Mouse (Mus musculus): ENCODE data around the gene Vipr1. TPM values are rescaled to one million over a fixed set of nuclear protein-coding genes. Genes with fewer than 3 reads are reported as not detected.

The Vipr1 gene
- polyA plus RNA-seq, 1 experiment from 2014 or later, result 0.36 TPM

- no peaks in the 10 kb centered on the region for H3K36me3 ChIP-seq (ENCODE audit: control insufficient read depth, insufficient read depth, low read length)
- H3K4me1 ChIP-seq (replicated peaks; ENCODE audit: control insufficient read depth, insufficient read depth, low read length), result peaks cover 13% of the 10 kb centered on the region
- peaks cover 17% of the 10 kb centered on the region for H3K27me3 ChIP-seq (ENCODE audit: control insufficient read depth, insufficient read depth, low read depth, low read length)
- no peak overlapping the region for H3K9ac ChIP-seq (ENCODE audit: low read length)
- no peaks in the 10 kb centered on the region for H3K9me3 ChIP-seq (ENCODE audit: control insufficient read depth, low read length)
- H3K4me2 ChIP-seq (ENCODE audit: low read depth, low read length), result no peak overlapping the region
- peak; percentile 8; the same call in 1 of the 2 replicates for ATAC-seq (ENCODE audit: low read depth)
- H3K4me3 ChIP-seq (ENCODE audit: low read length), result no peak overlapping the region
- H3K27ac ChIP-seq (ENCODE audit: low read length), result no peak overlapping the region
- WGBS, result 68% methylated on average over 11 of the region's 11 CpGs
Measured at GRCm38 (mm10) chr9:121667822-121668221, 25.3 kb downstream of the Vipr1 start.

GRCm38 (mm10) chr9:121669348-121669791 is 26.9 kb downstream of the Vipr1 start:
- ATAC-seq (ENCODE audit: low read depth), result peak; percentile 73
- peaks cover 13% of the 10 kb centered on the region for H3K4me1 ChIP-seq (replicated peaks; ENCODE audit: control insufficient read depth, insufficient read depth, low read length)
- peak overlapping the region; percentile 15 for H3K4me3 ChIP-seq (ENCODE audit: low read length)
- H3K9me3 ChIP-seq (ENCODE audit: control insufficient read depth, low read length), result no peaks in the 10 kb centered on the region
- no peak overlapping the region for H3K27ac ChIP-seq (ENCODE audit: low read length)
- under 1% methylated on average over 28 of the region's 28 CpGs for WGBS
- H3K9ac ChIP-seq (ENCODE audit: low read length), result peak overlapping the region; percentile 45
- H3K36me3 ChIP-seq (ENCODE audit: control insufficient read depth, insufficient read depth, low read length), result no peaks in the 10 kb centered on the region
- peaks cover 17% of the 10 kb centered on the region for H3K27me3 ChIP-seq (ENCODE audit: control insufficient read depth, insufficient read depth, low read depth, low read length)
- peak overlapping the region; percentile 44 for H3K4me2 ChIP-seq (ENCODE audit: low read depth, low read length)

DNA sequence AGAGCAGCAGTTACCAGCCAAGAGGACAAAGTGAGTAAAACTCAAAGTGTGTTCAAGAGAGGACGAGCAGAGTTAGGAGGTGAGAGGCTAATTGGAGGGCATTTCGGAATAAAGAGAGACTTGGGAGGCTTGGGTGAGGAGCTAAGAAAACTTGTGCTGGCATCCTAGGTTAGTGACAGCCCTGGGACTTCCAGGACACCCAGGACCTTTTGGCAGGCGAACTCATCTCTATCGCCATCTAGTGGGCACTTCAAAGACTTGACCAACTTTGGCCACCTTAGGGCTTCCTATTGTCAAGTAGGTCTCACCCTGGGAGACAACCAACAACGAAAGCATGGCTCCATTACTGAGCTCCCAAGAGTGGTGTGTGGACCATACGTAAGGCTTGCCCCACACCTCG is 28.8 kb downstream of the Vipr1 start:
- no peaks in the 10 kb centered on the region for H3K36me3 ChIP-seq (ENCODE audit: control insufficient read depth, insufficient read depth, low read length)
- no peak overlapping the region for H3K27ac ChIP-seq (ENCODE audit: low read length)
- H3K9me3 ChIP-seq (ENCODE audit: control insufficient read depth, low read length), result no peaks in the 10 kb centered on the region
- ATAC-seq (ENCODE audit: low read depth), result no peak
- 23% methylated on average over 7 of the region's 7 CpGs for WGBS
- no peak overlapping the region for H3K4me3 ChIP-seq (ENCODE audit: low read length)
- peaks cover 11% of the 10 kb centered on the region for H3K27me3 ChIP-seq (ENCODE audit: control insufficient read depth, insufficient read depth, low read depth, low read length)
- peaks cover 13% of the 10 kb centered on the region for H3K4me1 ChIP-seq (replicated peaks; ENCODE audit: control insufficient read depth, insufficient read depth, low read length)
- no peak overlapping the region for H3K9ac ChIP-seq (ENCODE audit: low read length)
- no peak overlapping the region for H3K4me2 ChIP-seq (ENCODE audit: low read depth, low read length)

- Histone ChIP-seq H3K27ac (ENCODE audit: low read length) (no peak overlapping the region), H3K36me3 (ENCODE audit: control insufficient read depth, insufficient read depth, low read length) (no peaks in the 10 kb centered on the region), H3K9me3 (ENCODE audit: control insufficient read depth, low read length) (no peaks in the 10 kb centered on the region), H3K4me3 (ENCODE audit: low read length) (no peak overlapping the region), H3K9ac (ENCODE audit: low read length) (no peak overlapping the region), H3K27me3 (ENCODE audit: control insufficient read depth, insufficient read depth, low read depth, low read length) (peaks cover 11% of the 10 kb centered on the region), H3K4me2 (ENCODE audit: low read depth, low read length) (no peak overlapping the region), H3K4me1 (replicated peaks; ENCODE audit: control insufficient read depth, insufficient read depth, low read length) (peaks cover 15% of the 10 kb centered on the region)
- ATAC-seq (ENCODE audit: low read depth), result peak; percentile 42
- WGBS, result 28% methylated on average over 5 of the region's 5 CpGs
Measured at GRCm38 (mm10) chr9:121672311-121672710, 29.8 kb downstream of the Vipr1 start.

DNA sequence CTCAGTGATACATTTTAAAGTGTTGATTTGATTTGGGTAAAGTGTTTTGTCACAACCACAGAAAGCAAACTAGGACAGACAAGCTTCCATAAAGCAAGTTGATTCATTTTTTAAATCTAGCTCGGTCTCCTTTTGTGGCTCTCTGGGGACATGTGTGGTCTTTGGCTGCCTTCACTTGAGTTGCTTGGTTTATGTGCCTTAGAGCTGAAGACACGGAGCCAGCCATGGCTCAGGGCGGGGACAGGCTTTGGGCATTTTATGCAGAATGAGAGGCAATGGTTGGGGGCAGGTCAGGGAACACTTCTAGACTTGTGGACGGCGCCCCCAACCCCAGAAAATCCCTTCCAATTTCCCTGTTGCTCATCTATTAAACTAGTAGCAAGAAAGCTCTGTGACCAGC is 31.2 kb downstream of the Vipr1 start:
- no peaks in the 10 kb centered on the region for H3K9me3 ChIP-seq (ENCODE audit: control insufficient read depth, low read length)
- no peak overlapping the region for H3K4me2 ChIP-seq (ENCODE audit: low read depth, low read length)
- no peak overlapping the region for H3K9ac ChIP-seq (ENCODE audit: low read length)
- no peaks in the 10 kb centered on the region for H3K36me3 ChIP-seq (ENCODE audit: control insufficient read depth, insufficient read depth, low read length)
- H3K27me3 ChIP-seq (ENCODE audit: control insufficient read depth, insufficient read depth, low read depth, low read length), result peaks cover 3% of the 10 kb centered on the region
- 85% methylated on average over 5 of the region's 5 CpGs for WGBS
- ATAC-seq (ENCODE audit: low read depth), result no peak
- H3K4me3 ChIP-seq (ENCODE audit: low read length), result no peak overlapping the region
- H3K27ac ChIP-seq (ENCODE audit: low read length), result no peak overlapping the region
- peaks cover 25% of the 10 kb centered on the region for H3K4me1 ChIP-seq (replicated peaks; ENCODE audit: control insufficient read depth, insufficient read depth, low read length)

DNA sequence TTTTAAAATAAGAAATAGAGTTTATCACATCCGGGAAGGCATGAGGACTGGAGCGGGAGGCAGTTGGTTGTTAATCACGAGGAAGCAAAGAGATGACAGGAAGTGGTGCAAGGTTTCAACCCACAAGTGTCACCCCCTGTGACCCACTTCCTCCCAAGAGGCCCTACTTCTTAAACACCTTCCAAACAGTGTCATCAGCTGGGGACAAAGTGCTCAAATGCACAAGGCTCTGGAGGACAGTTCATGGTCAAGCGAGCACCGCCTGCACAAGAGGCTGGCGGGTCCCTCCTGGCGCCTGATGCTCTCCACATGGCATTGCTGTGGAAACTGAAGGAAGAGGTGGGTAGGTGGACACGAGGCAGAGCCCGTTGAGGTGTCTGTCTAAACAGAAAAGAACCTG is 32.5 kb downstream of the Vipr1 start:
- Histone ChIP-seq H3K4me1 (replicated peaks; ENCODE audit: control insufficient read depth, insufficient read depth, low read length) (peaks cover 25% of the 10 kb centered on the region), H3K27ac (ENCODE audit: low read length) (no peak overlapping the region), H3K27me3 (ENCODE audit: control insufficient read depth, insufficient read depth, low read depth, low read length) (no peaks in the 10 kb centered on the region), H3K9ac (ENCODE audit: low read length) (no peak overlapping the region), H3K4me2 (ENCODE audit: low read depth, low read length) (no peak overlapping the region), H3K4me3 (ENCODE audit: low read length) (no peak overlapping the region), H3K36me3 (ENCODE audit: control insufficient read depth, insufficient read depth, low read length) (no peaks in the 10 kb centered on the region), H3K9me3 (ENCODE audit: control insufficient read depth, low read length) (no peaks in the 10 kb centered on the region)
- WGBS, result 72% methylated on average over 9 of the region's 9 CpGs
- no peak for ATAC-seq (ENCODE audit: low read depth)

DNA sequence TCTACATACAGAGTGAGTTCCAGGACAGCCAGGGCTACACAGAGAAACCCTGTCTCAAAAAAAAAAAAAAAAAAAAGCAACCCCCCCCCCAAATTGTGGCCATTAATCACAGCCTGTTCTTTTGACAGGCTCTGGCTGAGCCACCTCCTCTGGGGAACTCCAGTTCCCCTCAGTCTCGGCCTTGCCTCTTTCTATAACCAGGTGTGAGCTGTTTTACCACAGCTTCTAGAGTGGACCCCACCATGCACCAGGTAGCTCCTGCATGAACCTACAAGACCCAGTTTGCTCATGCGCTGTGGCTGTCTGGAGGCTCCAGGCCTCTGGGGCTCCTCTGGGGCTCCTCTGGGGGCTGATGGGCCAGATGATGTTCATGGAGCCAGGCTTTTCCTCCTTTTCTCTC is 33.0 kb downstream of the Vipr1 start:
- Histone ChIP-seq H3K36me3 (ENCODE audit: control insufficient read depth, insufficient read depth, low read length) (no peaks in the 10 kb centered on the region), H3K27me3 (ENCODE audit: control insufficient read depth, insufficient read depth, low read depth, low read length) (no peaks in the 10 kb centered on the region), H3K9ac (ENCODE audit: low read length) (no peak overlapping the region), H3K4me3 (ENCODE audit: low read length) (no peak overlapping the region), H3K4me1 (replicated peaks; ENCODE audit: control insufficient read depth, insufficient read depth, low read length) (peaks cover 25% of the 10 kb centered on the region), H3K27ac (ENCODE audit: low read length) (no peak overlapping the region), H3K4me2 (ENCODE audit: low read depth, low read length) (no peak overlapping the region), H3K9me3 (ENCODE audit: control insufficient read depth, low read length) (no peaks in the 10 kb centered on the region)
- ATAC-seq (ENCODE audit: low read depth), result no peak
- 96% methylated on average over 2 of the region's 2 CpGs for WGBS

DNA sequence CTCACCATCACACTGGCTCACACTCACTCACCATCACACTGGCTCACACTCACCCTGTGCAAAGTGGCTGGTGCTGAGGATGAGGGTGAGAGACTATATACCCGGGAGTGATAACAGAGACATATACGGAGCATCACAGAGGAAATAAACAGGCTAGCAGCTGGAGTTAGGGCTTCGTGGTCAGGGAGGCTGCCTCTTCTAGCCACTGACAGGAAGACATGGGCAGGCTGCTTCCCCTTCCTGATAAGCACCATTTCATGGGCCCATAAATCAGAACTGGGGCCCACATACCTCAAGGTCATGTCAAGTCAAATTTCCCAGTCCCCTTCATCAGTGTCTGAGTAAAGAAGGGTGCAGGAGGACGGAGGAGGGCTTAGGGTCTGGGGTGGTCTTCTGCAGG is 34.6 kb downstream of the Vipr1 start:
- Histone ChIP-seq H3K4me1 (replicated peaks; ENCODE audit: control insufficient read depth, insufficient read depth, low read length) (peaks cover 21% of the 10 kb centered on the region), H3K36me3 (ENCODE audit: control insufficient read depth, insufficient read depth, low read length) (no peaks in the 10 kb centered on the region), H3K4me3 (ENCODE audit: low read length) (no peak overlapping the region), H3K4me2 (ENCODE audit: low read depth, low read length) (0 out of 2 replicates have a peak overlapping the region, but pooled peaks have one; percentile 5), H3K9me3 (ENCODE audit: control insufficient read depth, low read length) (no peaks in the 10 kb centered on the region), H3K27ac (ENCODE audit: low read length) (0 out of 2 replicates have a peak overlapping the region, but pooled peaks have one; percentile 8), H3K27me3 (ENCODE audit: control insufficient read depth, insufficient read depth, low read depth, low read length) (no peaks in the 10 kb centered on the region), H3K9ac (ENCODE audit: low read length) (no peak overlapping the region)
- no peak for ATAC-seq (ENCODE audit: low read depth)
- 34% methylated on average over 4 of the region's 4 CpGs for WGBS

GRCm38 (mm10) chr9:121677476-121677875 is 35.0 kb downstream of the Vipr1 start:
- peak; percentile 50 for ATAC-seq (ENCODE audit: low read depth)
- Histone ChIP-seq H3K27me3 (ENCODE audit: control insufficient read depth, insufficient read depth, low read depth, low read length) (no peaks in the 10 kb centered on the region), H3K4me2 (ENCODE audit: low read depth, low read length) (0 out of 2 replicates have a peak overlapping the region, but pooled peaks have one; percentile 5), H3K4me1 (replicated peaks; ENCODE audit: control insufficient read depth, insufficient read depth, low read length) (peaks cover 17% of the 10 kb centered on the region), H3K27ac (ENCODE audit: low read length) (peak overlapping the region; percentile 14; the same call in 1 of the 2 replicates), H3K36me3 (ENCODE audit: control insufficient read depth, insufficient read depth, low read length) (no peaks in the 10 kb centered on the region), H3K4me3 (ENCODE audit: low read length) (no peak overlapping the region), H3K9me3 (ENCODE audit: control insufficient read depth, low read length) (no peaks in the 10 kb centered on the region), H3K9ac (ENCODE audit: low read length) (peak overlapping the region; percentile 42; the same call in 1 of the 2 replicates)
- WGBS, result 24% methylated on average over 8 of the region's 8 CpGs

DNA sequence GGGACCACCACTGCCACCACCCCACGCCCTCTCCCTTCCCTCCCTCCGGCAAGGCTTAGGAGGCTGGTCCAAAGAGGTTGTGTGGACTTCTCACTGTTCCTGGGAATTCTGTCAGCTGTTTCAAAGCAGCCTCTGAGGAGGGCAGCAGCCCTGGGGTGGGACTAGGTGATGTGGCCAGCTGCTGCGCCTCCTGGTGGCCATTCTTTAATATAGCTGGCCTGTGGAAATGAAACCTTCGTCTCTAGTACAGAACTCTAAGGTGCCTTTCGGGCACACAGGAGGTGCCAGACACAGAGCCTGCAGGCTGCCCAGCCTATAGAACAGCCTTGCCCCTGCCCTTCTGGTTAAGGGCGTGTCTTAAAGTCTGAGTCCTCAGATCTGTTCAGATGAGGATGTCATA is 37.0 kb downstream of the Vipr1 start:
- WGBS, result 25% methylated on average over 6 of the region's 6 CpGs
- H3K4me3 ChIP-seq (ENCODE audit: low read length), result no peak overlapping the region
- H3K36me3 ChIP-seq (ENCODE audit: control insufficient read depth, insufficient read depth, low read length), result 0 out of 2 replicates have a peak, but pooled peaks cover 2% of the 10 kb centered on the region
- no peaks in the 10 kb centered on the region for H3K27me3 ChIP-seq (ENCODE audit: control insufficient read depth, insufficient read depth, low read depth, low read length)
- no peak overlapping the region for H3K4me2 ChIP-seq (ENCODE audit: low read depth, low read length)
- peaks cover 15% of the 10 kb centered on the region for H3K4me1 ChIP-seq (replicated peaks; ENCODE audit: control insufficient read depth, insufficient read depth, low read length)
- peak; percentile 65 for ATAC-seq (ENCODE audit: low read depth)
- no peak overlapping the region for H3K27ac ChIP-seq (ENCODE audit: low read length)
- H3K9ac ChIP-seq (ENCODE audit: low read length), result no peak overlapping the region
- H3K9me3 ChIP-seq (ENCODE audit: control insufficient read depth, low read length), result no peaks in the 10 kb centered on the region

All from lung, embryonic 16.5 days (tissue).